Mouse (Mus musculus): ENCODE measurements around the gene Rere.

DNA sequence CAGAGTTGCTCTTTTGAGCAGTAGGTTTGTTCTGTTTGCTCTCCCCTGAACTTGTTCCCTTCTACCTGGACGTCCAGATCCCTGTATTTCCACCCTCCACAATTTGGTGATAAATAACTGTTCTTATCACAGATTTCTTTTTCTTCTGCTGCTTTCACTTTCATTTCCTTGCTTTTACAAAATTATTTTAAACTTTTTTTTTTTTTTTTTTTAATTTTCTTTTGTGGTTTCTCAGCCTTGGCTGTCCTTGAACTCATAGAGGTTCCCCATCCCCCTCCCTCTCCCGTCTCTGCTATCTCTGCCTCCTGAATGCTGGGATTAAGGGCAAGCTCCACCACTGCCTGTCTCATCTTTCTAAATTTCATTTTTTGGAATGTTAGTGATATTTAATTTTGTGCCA lies 234.8 kb downstream of the Rere start:
- no peak for TF ChIP-seq CTCF (IDR thresholded peaks at IDR 0.05; ENCODE audit: control insufficient read depth, insufficient read depth, insufficient replicate concordance, low read depth, low read length)
- TF ChIP-seq POLR2A (IDR thresholded peaks at IDR 0.05; ENCODE audit: control insufficient read depth, low read depth, low read length), result no peak
